Mouse (Mus musculus): ENCODE measurements around the gene Itih4.

- TF ChIP-seq POLR2A (IDR thresholded peaks at IDR 0.05; ENCODE audit: control insufficient read depth, low read depth, low read length) (no peak), CTCF (IDR thresholded peaks at IDR 0.05; ENCODE audit: control insufficient read depth, insufficient read depth, insufficient replicate concordance, low read depth, low read length) (no peak)
Observed at GRCm38 (mm10) chr14:30881718-30882108, 4.6 kb upstream of the Itih4 start.
